Mouse (Mus musculus) c-Kit-positive CD71-negative TER-119-negative erythroid progenitor cells, embryonic 14.5 days (primary cell): Measurements from ENCODE around the gene Olfr1329.
"Not testable (repeated sequence)": the region's sequence is repeated elsewhere in the genome, so short reads cannot be mapped to it uniquely, and the experiment has no call there.

ENCODE experiments used
- DNase-seq: peaks from one replicate; pipeline ENCODE4 v3.0.0-alpha.2; 2013; ENCODE audit warnings: low read depth

Olfr1329 gene

GRCm38 (mm10) chr4:118917365-118917764 lies at the start of gene Olfr1329:
Gene Olfr1329 (minus strand): TSS chr4:118917465.
- DNase-seq: not testable (repeated sequence)

- no peak for DNase-seq
Observed at GRCm38 (mm10) chr4:118961141-118961628, 43.9 kb upstream of the Olfr1329 start, which contains the start of gene Lao1. Gene Lao1 (plus strand): TSS chr4:118961578.

GRCm38 (mm10) chr4:118958812-118959211 lies 41.5 kb upstream of the Olfr1329 start:
- no peak for DNase-seq

- DNase-seq: no peak
Observed at GRCm38 (mm10) chr4:118938512-118938911, 21.2 kb upstream of the Olfr1329 start, which contains the start of gene Olfr1328. Gene Olfr1328 (minus strand): TSS chr4:118938612.

GRCm38 (mm10) chr4:118931326-118931725 lies 14.1 kb upstream of the Olfr1329 start:
- DNase-seq: not testable (repeated sequence)

GRCm38 (mm10) chr4:118901981-118902380 lies 15.3 kb downstream of the Olfr1329 start:
- no peak for DNase-seq

- DNase-seq: no peak
Observed at GRCm38 (mm10) chr4:118888297-118888696, 29.0 kb downstream of the Olfr1329 start, which contains the start of gene Olfr1330. Gene Olfr1330 (plus strand): TSS chr4:118888597.

GRCm38 (mm10) chr4:118867566-118867965 lies 49.7 kb downstream of the Olfr1329 start:
- no peak for DNase-seq
